ENCODE assay signal across 22 mouse cellular contexts in the genomic region with DNA sequence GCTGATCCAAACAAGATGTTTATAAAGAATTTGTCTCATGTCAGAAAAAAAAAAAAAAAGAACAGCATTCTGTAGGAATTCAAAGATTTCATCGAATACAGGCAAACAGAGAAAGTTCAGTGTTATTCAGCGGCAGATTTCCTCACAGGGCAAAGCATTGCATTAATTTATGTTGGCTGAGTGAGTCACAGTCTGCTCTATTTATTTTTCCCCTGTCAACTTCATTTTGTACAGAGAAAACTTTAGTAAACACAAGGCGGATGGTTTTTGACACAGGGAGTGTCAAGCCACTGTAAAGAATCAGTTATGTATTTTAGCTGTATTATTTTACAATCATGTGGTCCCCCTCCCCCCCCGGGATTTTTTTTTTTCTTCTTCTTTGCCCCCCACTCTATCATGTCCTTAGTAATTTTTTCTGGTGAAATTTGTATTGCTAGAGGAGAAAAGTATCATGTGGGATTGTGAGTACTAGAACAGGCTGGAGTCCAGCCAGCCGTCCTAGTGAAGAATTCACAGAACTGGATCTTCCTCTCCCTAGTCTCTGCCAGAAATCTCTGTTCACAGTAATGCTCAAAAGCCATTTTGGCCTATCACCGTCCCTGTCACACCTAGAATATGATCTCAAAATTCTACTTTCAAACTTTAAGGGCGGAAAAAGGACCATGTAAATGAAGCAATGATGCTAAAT. TPM values are rescaled to one million over a fixed set of nuclear protein-coding genes. Genes with fewer than 3 reads are reported as not detected.
DNase-seq lines count a peak whose midpoint lies in the region; ATAC-seq lines count a peak whose summit lies in the region.
"Had no signal": no experiment of that assay in that cellular context is flagged by ENCODE, and none has a peak within 500 bp of the region (broad histone marks: within the 10 kb centered on the region; RNA-seq: fewer than 3 reads in every experiment).

No protein-coding gene starts in this region.

- no peaks in the 10 kb centered on the region for H3K4me1 ChIP-seq in liver, embryonic 15.5 days (replicated peaks)
- H3K4me1 ChIP-seq: forebrain, embryonic 13.5 days; heart, embryonic 15.5 days; limb, embryonic 15.5 days; midbrain, embryonic 12.5 days had no signal

- no peak overlapping the region for H3K9ac ChIP-seq in liver, embryonic 15.5 days
- H3K9ac ChIP-seq: forebrain, embryonic 13.5 days; heart, embryonic 15.5 days; limb, embryonic 15.5 days; midbrain, embryonic 12.5 days had no signal

- H3K27me3 ChIP-seq in liver, embryonic 15.5 days: no peaks in the 10 kb centered on the region
- H3K27me3 ChIP-seq: forebrain, embryonic 13.5 days; heart, embryonic 15.5 days; limb, embryonic 15.5 days; midbrain, embryonic 12.5 days had no signal

- WGBS in liver, embryonic 15.5 days (ENCODE audit: insufficient replicate concordance): 55% methylated on average over 7 of the region's 7 CpGs
- 22% methylated on average over 7 of the region's 7 CpGs for WGBS in large intestine, adult 2 months

- DNase-seq in liver: no peak
- DNase-seq in Muller cell, postnatal 12 days (ENCODE audit: inconsistent ontology term): peak; percentile 28
- peak; percentile 4 for DNase-seq in brain, adult 2 months (ENCODE audit: low read depth, low spot score)
- DNase-seq in large intestine, adult 2 months (ENCODE audit: low read depth, low spot score): peak; percentile 19
- DNase-seq in frontal cortex, postnatal 14 days (ENCODE audit: low spot score in 2 of 2): no peak
- DNase-seq in urinary bladder, postnatal 36 days (ENCODE audit: low spot score in 2 of 2): no peak
- DNase-seq: cerebellum, adult 2 months; cerebellum, postnatal 36 days; gastrocnemius, postnatal 25 days; kidney, adult 9 months; layer of hippocampus, postnatal 36 days; right cerebral cortex, adult 18-20 months; thymus, adult 18-20 months; thymus, postnatal 4 days had no signal

- H3K4me2 ChIP-seq in liver, embryonic 15.5 days: no peak overlapping the region
- H3K4me2 ChIP-seq: forebrain, embryonic 13.5 days; heart, embryonic 15.5 days; limb, embryonic 15.5 days; midbrain, embryonic 12.5 days had no signal

- H3K4me3 ChIP-seq in liver, embryonic 15.5 days (replicated peaks): no peak overlapping the region
- H3K4me3 ChIP-seq: forebrain, embryonic 13.5 days; heart, embryonic 15.5 days; limb, embryonic 15.5 days; midbrain, embryonic 12.5 days had no signal

- H3K27ac ChIP-seq in liver, embryonic 15.5 days (replicated peaks): no peak overlapping the region
- H3K27ac ChIP-seq: forebrain, embryonic 13.5 days; heart, embryonic 15.5 days; hindbrain, postnatal 0 days; limb, embryonic 15.5 days; midbrain, embryonic 12.5 days had no signal

- peak; percentile 34; the same call in 1 of the 2 replicates for ATAC-seq in liver, embryonic 15.5 days (ENCODE audit: insufficient read depth)
- ATAC-seq in frontal cortex, adult (ENCODE audit: low TSS enrichment): no peak
- ATAC-seq: activated CD4-positive, CD25-positive, alpha-beta regulatory T cell, adult 4 months; forebrain, embryonic 13.5 days; hindbrain, postnatal 0 days had no signal

- no peaks in the 10 kb centered on the region for H3K36me3 ChIP-seq in liver, embryonic 15.5 days (replicated peaks)
- H3K36me3 ChIP-seq: heart, embryonic 15.5 days; limb, embryonic 15.5 days; midbrain, embryonic 12.5 days had no signal

- no peaks in the 10 kb centered on the region for H3K9me3 ChIP-seq in liver, embryonic 15.5 days (replicated peaks)
- H3K9me3 ChIP-seq: forebrain, embryonic 13.5 days; heart, embryonic 15.5 days; limb, embryonic 15.5 days; midbrain, embryonic 12.5 days had no signal

RNA-seq across cellular contexts. Expression of gene Cps1, which starts 9.3 kb away (rescaled TPM):
- 14.8 and 29.6 TPM in 2 replicates for polyA plus RNA-seq in liver, embryonic 15.5 days (2015; fragmentation: Nextera tagmentation; extraction: Ambion mirVana)
- polyA plus RNA-seq in large intestine, adult 2 months (2012; rRNA removed): 108 and 204 TPM in 2 replicates
- polyA plus RNA-seq: activated CD4-positive, CD25-positive, alpha-beta regulatory T cell, adult 4 months had no signal

Comparison
In these comparisons a context has a peak if more than half of its experiments do, and no peak if none do; other contexts are left out.
1. DNase-seq: peak in Muller cell, postnatal 12 days (single experiment), brain, adult 2 months (single experiment) and large intestine, adult 2 months (single experiment); none in liver (single experiment), frontal cortex, postnatal 14 days (0 of 2) and urinary bladder, postnatal 36 days (0 of 2).